Mouse (Mus musculus) frontal cortex, adult (tissue): Measurements from ENCODE around the gene Ap3d1.

Source experiments
- ATAC-seq: cut with Nextera tagmentation; 2 replicates; pipeline ENCODE4 v1.9.2; 2017; ENCODE audit warnings: mild to moderate bottlenecking, moderate library complexity, mixed read lengths; ENCODE audit not compliant: low TSS enrichment

Ap3d1 gene

GRCm38 (mm10) chr10:80666837-80667412 is 75.1 kb downstream of the Ap3d1 start:
- no peak for ATAC-seq

GRCm38 (mm10) chr10:80665981-80666733 is 75.9 kb downstream of the Ap3d1 start:
- no peak for ATAC-seq

- ATAC-seq = no peak
Measured at GRCm38 (mm10) chr10:80665459-80665858, 76.6 kb downstream of the Ap3d1 start.

GRCm38 (mm10) chr10:80665016-80665380 is 77.1 kb downstream of the Ap3d1 start:
- no peak for ATAC-seq

- peak; percentile 56; the same call in 1 of the 2 replicates for ATAC-seq
Measured at GRCm38 (mm10) chr10:80664197-80665015, 77.7 kb downstream of the Ap3d1 start.

- ATAC-seq = no peak
Measured at GRCm38 (mm10) chr10:80663485-80664196, 78.4 kb downstream of the Ap3d1 start.

GRCm38 (mm10) chr10:80661149-80661548 is 80.9 kb downstream of the Ap3d1 start:
- ATAC-seq = no peak

- ATAC-seq = no peak
Measured at GRCm38 (mm10) chr10:80659213-80659612, 82.9 kb downstream of the Ap3d1 start.

GRCm38 (mm10) chr10:80658841-80659202 is 83.2 kb downstream of the Ap3d1 start:
- no peak for ATAC-seq

GRCm38 (mm10) chr10:80658194-80658840 is 83.7 kb downstream of the Ap3d1 start:
- no peak for ATAC-seq
